Mouse (Mus musculus) heart, adult 2 months (tissue): ENCODE measurements at regions not wholly inside any gene's neighbourhood (a gene's known extent, or its start where the extent isn't known, plus 50 kb on each side); places are given as distances from the start of the nearest gene placed in this dataset.

Experiments
- DNase-seq, 2 experiments: peaks; one replicate each; pipeline ENCODE4 v3.0.0; 2021
- H3K27ac ChIP-seq: fragments of 200-600 bp; 2 replicates; pipeline ENCODE4 v1.8.1; 2022
- H3K27me3 ChIP-seq: fragments of 200-500 bp; 2 replicates; pipeline ENCODE4 v1.6.1; 2012; ENCODE audit warnings: mild to moderate bottlenecking, low read length, inconsistent platforms, mixed read lengths; ENCODE audit not compliant: control insufficient read depth, insufficient read depth
- H3K36me3 ChIP-seq: fragments of 200-500 bp; 2 replicates; pipeline ENCODE4 v1.6.1; 2012; ENCODE audit warnings: low read length, inconsistent platforms; ENCODE audit not compliant: control insufficient read depth, insufficient read depth
- H3K4me1 ChIP-seq: fragments of 200-500 bp; 2 replicates; pipeline ENCODE4 v1.6.1; 2011; ENCODE audit warnings: low read length; ENCODE audit not compliant: control insufficient read depth, insufficient read depth
- H3K4me3 ChIP-seq: fragments of 200-600 bp; 2 replicates; pipeline ENCODE4 v1.8.1; 2022
- H3K79me2 ChIP-seq: fragments of 200-500 bp; replicated peaks from 2 replicates; pipeline ENCODE4 v1.6.1; 2012; ENCODE audit warnings: mild to moderate bottlenecking, inconsistent platforms, low read length, moderate library complexity, mixed read lengths; ENCODE audit not compliant: control insufficient read depth, insufficient read depth
- H3K9ac ChIP-seq: fragments of 200-500 bp; 2 replicates; pipeline ENCODE4 v1.6.1; 2012; ENCODE audit warnings: low read depth, mild to moderate bottlenecking, control low read depth, inconsistent platforms, low read length, mixed read lengths
- EP300 ChIP-seq: fragments of 200-500 bp; IDR thresholded peaks from 2 replicates; pipeline ENCODE4 v1.6.1; 2011; ENCODE audit warnings: low read depth, low read length, control low read depth; ENCODE audit not compliant: insufficient read depth
- POLR2A ChIP-seq: fragments of 200-500 bp; IDR thresholded peaks from 2 replicates; pipeline ENCODE4 v1.6.1; 2011; ENCODE audit warnings: mild to moderate bottlenecking, low read depth, low read length, control low read depth; ENCODE audit not compliant: insufficient read depth
- WGBS: fragments of 180-500 bp; shearing (Covaris S2); methylation state at CpG from one replicate; pipeline ENCODE4 v1.1.7; 2018; 5-methylcytosine and 5-hydroxymethylcytosine counted together
- intact Hi-C: fragments of 180-260 bp; cut with DNase I; formaldehyde crosslinking; loops from one replicate; pipeline ENCODE4 v1.15.1; 2025

- 31% methylated on average over 8 of the region's 8 CpGs for WGBS
- TF ChIP-seq EP300 (no peak), POLR2A (no peak)
- intact Hi-C loops, result loop anchor here (5.0 kb wide), 1 partner anchor 92 kb away; no protein-coding TSS in a partner anchor
- H3K4me3 ChIP-seq, result no peak overlapping the region
- H3K9ac ChIP-seq, result no peak overlapping the region
- peak in 1 of 2 experiments; percentile 23 for DNase-seq
- H3K27me3 ChIP-seq, result no peaks in the 10 kb centered on the region
- H3K4me1 ChIP-seq, result peaks cover 24% of the 10 kb centered on the region
- no peaks in the 10 kb centered on the region for H3K36me3 ChIP-seq
- peak overlapping the region; percentile 55 for H3K27ac ChIP-seq
- H3K79me2 ChIP-seq, result no peaks in the 10 kb centered on the region
Measured at GRCm38 (mm10) chr7:67424810-67425485, 52.3 kb upstream of the Mef2a start.
